ENCODE assay signal across 29 mouse cellular contexts in genomic region chr10:111242677-111243076, GRCm38 (mm10). TPM values are rescaled to one million over a fixed set of nuclear protein-coding genes. Genes with fewer than 3 reads are reported as not detected.
DNase-seq lines count a peak whose midpoint lies in the region; ATAC-seq lines count a peak whose summit lies in the region.
"Had no signal": no experiment of that assay in that cellular context is flagged by ENCODE, and none has a peak within 500 bp of the region (broad histone marks: within the 10 kb centered on the region; RNA-seq: fewer than 3 reads in every experiment).

No protein-coding gene starts in this region.

- no peak for DNase-seq in frontal cortex, postnatal 25 days (ENCODE audit: low spot score in 2 of 2)
- no peak for DNase-seq in midbrain, embryonic 10.5 days (ENCODE audit: low spot score)
- no peak for DNase-seq in embryonic facial prominence, embryonic 14.5 days (ENCODE audit: low spot score)
- no peak for DNase-seq in ovary, adult 18-20 months (ENCODE audit: low spot score)
- no peak for DNase-seq in kidney, postnatal 36 days
- DNase-seq: adrenal gland, postnatal 10 days; adrenal gland, postnatal 36 days; B cell, adult 2 months; cerebellum, adult 11 months; cerebellum, adult 2 months; cerebellum, adult 9-11 months; cerebellum, postnatal 25 days; forebrain, postnatal 0 days; gastrocnemius, postnatal 10 days; gastrocnemius, postnatal 36 days; heart, adult 2 months; heart, postnatal 14 days; heart, postnatal 4 days had no signal

- no peaks in the 10 kb centered on the region for H3K36me3 ChIP-seq in midbrain, embryonic 12.5 days
- H3K36me3 ChIP-seq in midbrain, embryonic 10.5 days = no peaks in the 10 kb centered on the region
- no peaks in the 10 kb centered on the region for H3K36me3 ChIP-seq in embryonic facial prominence, embryonic 14.5 days (ENCODE audit: control insufficient read depth, insufficient read depth, low read length)
- H3K36me3 ChIP-seq: embryonic facial prominence, embryonic 15.5 days had no signal

- H3K27me3 ChIP-seq in midbrain, embryonic 12.5 days = no peaks in the 10 kb centered on the region
- no peaks in the 10 kb centered on the region for H3K27me3 ChIP-seq in midbrain, embryonic 10.5 days (ENCODE audit: low read depth, poor library complexity, severe bottlenecking)
- H3K27me3 ChIP-seq in embryonic facial prominence, embryonic 14.5 days (replicated peaks; ENCODE audit: control insufficient read depth, insufficient read depth, low read length) = no peaks in the 10 kb centered on the region
- H3K27me3 ChIP-seq: CH12.LX; embryonic facial prominence, embryonic 15.5 days; heart, embryonic 13.5 days; Patski had no signal

- peak overlapping the region; percentile 11; the same call in 1 of the 2 replicates for H3K27ac ChIP-seq in midbrain, embryonic 12.5 days (replicated peaks)
- H3K27ac ChIP-seq in midbrain, embryonic 10.5 days (replicated peaks) = no peak overlapping the region
- H3K27ac ChIP-seq in embryonic facial prominence, embryonic 14.5 days (replicated peaks; ENCODE audit: low read depth, low read length) = no peak overlapping the region
- H3K27ac ChIP-seq: embryonic facial prominence, embryonic 15.5 days; heart, adult 2 months; heart, embryonic 10.5 days; heart, embryonic 13.5 days; hindbrain, embryonic 14.5 days; hindbrain, postnatal 0 days had no signal

- H3K4me1 ChIP-seq in midbrain, embryonic 12.5 days = peaks cover 2% of the 10 kb centered on the region; the same call in 1 of the 2 replicates
- peaks cover 2% of the 10 kb centered on the region for H3K4me1 ChIP-seq in midbrain, embryonic 10.5 days
- H3K4me1 ChIP-seq in embryonic facial prominence, embryonic 14.5 days (ENCODE audit: control insufficient read depth, insufficient read depth, low read length) = peaks cover 8% of the 10 kb centered on the region; the same call in 1 of the 2 replicates
- H3K4me1 ChIP-seq: embryonic facial prominence, embryonic 15.5 days; heart, embryonic 10.5 days had no signal

- no peak overlapping the region for H3K4me3 ChIP-seq in midbrain, embryonic 12.5 days
- no peak overlapping the region for H3K4me3 ChIP-seq in midbrain, embryonic 10.5 days
- H3K4me3 ChIP-seq in embryonic facial prominence, embryonic 14.5 days (ENCODE audit: low read depth, low read length) = no peak overlapping the region
- H3K4me3 ChIP-seq: embryonic facial prominence, embryonic 15.5 days; heart, adult 2 months; heart, embryonic 10.5 days; heart, embryonic 13.5 days had no signal

- WGBS in midbrain, embryonic 12.5 days = 79% methylated on average over 7 of the region's 7 CpGs
- 90% methylated on average over 7 of the region's 7 CpGs for WGBS in midbrain, embryonic 10.5 days
- 56% methylated on average over 7 of the region's 7 CpGs for WGBS in embryonic facial prominence, embryonic 14.5 days

- ATAC-seq in frontal cortex, adult (ENCODE audit: low TSS enrichment) = peak; percentile 28
- no peak for ATAC-seq in midbrain, embryonic 12.5 days (ENCODE audit: low FRiP score, low read depth)
- ATAC-seq in embryonic facial prominence, embryonic 14.5 days (ENCODE audit: low read depth) = peak; percentile 67
- ATAC-seq: forebrain, embryonic 14.5 days; forebrain, postnatal 0 days; hindbrain, postnatal 0 days; Patski had no signal

- H3K9me3 ChIP-seq in midbrain, embryonic 12.5 days = no peaks in the 10 kb centered on the region
- H3K9me3 ChIP-seq in midbrain, embryonic 10.5 days (replicated peaks) = no peaks in the 10 kb centered on the region
- H3K9me3 ChIP-seq in embryonic facial prominence, embryonic 14.5 days (ENCODE audit: control insufficient read depth, low read length) = no peaks in the 10 kb centered on the region
- H3K9me3 ChIP-seq: embryonic facial prominence, embryonic 15.5 days; G1E; heart, embryonic 10.5 days; heart, embryonic 13.5 days had no signal

- H3K4me2 ChIP-seq in midbrain, embryonic 12.5 days (replicated peaks) = no peak overlapping the region
- no peak overlapping the region for H3K4me2 ChIP-seq in embryonic facial prominence, embryonic 14.5 days (ENCODE audit: low read depth, low read length)
- H3K4me2 ChIP-seq: embryonic facial prominence, embryonic 15.5 days; heart, embryonic 13.5 days; hindbrain, embryonic 14.5 days had no signal

- no peak overlapping the region for H3K9ac ChIP-seq in midbrain, embryonic 12.5 days (replicated peaks)
- H3K9ac ChIP-seq in embryonic facial prominence, embryonic 14.5 days (ENCODE audit: low read depth, low read length) = no peak overlapping the region
- H3K9ac ChIP-seq: embryonic facial prominence, embryonic 15.5 days; forebrain, postnatal 0 days; heart, embryonic 13.5 days; hindbrain, embryonic 14.5 days had no signal

RNA-seq across cellular contexts. Expression of gene Bbs10, which starts 55.8 kb away (rescaled TPM):
- 7.2 and 7.9 TPM in 2 replicates for polyA plus RNA-seq in midbrain, embryonic 12.5 days (2016; fragmentation: Nextera tagmentation; extraction: Ambion mirVana)
- polyA plus RNA-seq in midbrain, embryonic 10.5 days (2016; fragmentation: Nextera tagmentation; extraction: Ambion mirVana) = 6.8 and 7.7 TPM in 2 replicates
- polyA plus RNA-seq in embryonic facial prominence, embryonic 14.5 days (2014; fragmentation: Nextera tagmentation; extraction: Ambion mirVana) = 4.0 and 5.8 TPM in 2 replicates
